Mouse (Mus musculus) stomach, postnatal 0 days (tissue): ENCODE measurements at regions not wholly inside any gene's neighbourhood (a gene's known extent, or its start where the extent isn't known, plus 50 kb on each side); places are given as distances from the start of the nearest gene placed in this dataset.
A peak's percentile ranks its signal among the peaks of the same experiment; 100 is the strongest.

Source experiments
- ATAC-seq: fragments of 200-750 bp; cut with Nextera tagmentation; 2 replicates; pipeline ENCODE4 v1.8.0; 2017; ENCODE audit not compliant: low FRiP score, low TSS enrichment
- DNase-seq: peaks from one replicate; pipeline ENCODE4 v3.0.0-alpha.2; 2016; ENCODE audit warnings: low spot score
- H3K27ac ChIP-seq: fragments of 300-500 bp; sonication (generic); replicated peaks from 2 replicates; pipeline ENCODE4 v1.5.1; 2014; ENCODE audit warnings: mild to moderate bottlenecking, control low read depth
- H3K27me3 ChIP-seq: fragments of 300-500 bp; sonication (generic); 2 replicates; pipeline ENCODE4 v1.6.1; 2014; ENCODE audit warnings: low read length; ENCODE audit not compliant: control insufficient read depth, insufficient read depth
- H3K36me3 ChIP-seq: fragments of 300-500 bp; sonication (generic); 2 replicates; pipeline ENCODE4 v1.6.1; 2014; ENCODE audit warnings: low read length, mixed read lengths; ENCODE audit not compliant: control insufficient read depth, insufficient read depth
- H3K4me1 ChIP-seq: fragments of 300-500 bp; sonication (generic); replicated peaks from 2 replicates; pipeline ENCODE4 v1.6.1; 2014; ENCODE audit warnings: antibody characterized with exemption; ENCODE audit not compliant: control insufficient read depth, insufficient read depth
- H3K4me2 ChIP-seq: fragments of 300-500 bp; sonication (generic); replicated peaks from 2 replicates; pipeline ENCODE4 v1.6.1; 2014; ENCODE audit warnings: low read depth, mild to moderate bottlenecking, control low read depth, moderate library complexity
- H3K4me3 ChIP-seq: fragments of 300-500 bp; sonication (generic); 2 replicates; pipeline ENCODE4 v1.5.1; 2014; ENCODE audit warnings: low read depth, low read length, control low read depth
- H3K9ac ChIP-seq: fragments of 300-500 bp; sonication (generic); 2 replicates; pipeline ENCODE4 v1.6.1; 2014; ENCODE audit warnings: mild to moderate bottlenecking, low read length, control low read depth, mixed read lengths
- H3K9me3 ChIP-seq: fragments of 300-500 bp; sonication (generic); 2 replicates; pipeline ENCODE4 v1.6.1; 2016; ENCODE audit warnings: low read length; ENCODE audit not compliant: control insufficient read depth
- CTCF ChIP-seq: IDR thresholded peaks from 2 replicates; pipeline ENCODE4 v1.5.1; 2016; ENCODE audit warnings: antibody characterized with exemption, low read depth, mild to moderate bottlenecking, moderate library complexity
- EP300 ChIP-seq: optimal IDR thresholded peaks from 2 replicates; pipeline ENCODE3; 2016; ENCODE audit warnings: antibody characterized with exemption
- WGBS: fragments of 180-500 bp; shearing (Covaris S2); extraction: QIAGEN DNeasy Blood & Tissue Kit; methylation state at CpG from one replicate; pipeline ENCODE4 v1.1.7; 2014; 5-methylcytosine and 5-hydroxymethylcytosine counted together

DNA sequence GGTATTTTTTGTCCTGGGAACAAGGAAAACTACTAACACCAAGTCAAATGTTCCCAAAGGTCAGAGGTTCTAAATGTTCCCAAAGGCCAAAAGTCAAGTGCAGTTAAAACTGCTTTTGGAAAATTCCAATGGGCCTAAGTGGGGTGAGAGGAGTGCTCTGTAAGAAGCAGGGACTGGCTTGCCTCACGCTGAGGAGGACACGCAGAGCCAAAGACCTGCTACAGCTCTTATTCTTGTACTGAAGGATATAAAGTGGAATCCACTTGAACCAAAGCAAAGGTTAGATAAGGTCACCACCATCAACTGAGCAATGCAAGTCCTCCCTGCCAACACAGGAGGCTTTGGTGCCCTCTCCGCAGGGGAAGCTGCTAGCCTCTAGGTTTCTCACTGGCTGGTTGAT lies 260.3 kb upstream of the Prok2 start:
- Histone ChIP-seq H3K36me3 (no peaks in the 10 kb centered on the region), H3K27me3 (no peaks in the 10 kb centered on the region; the same call in 1 of the 2 replicates), H3K4me1 (peaks cover 5% of the 10 kb centered on the region), H3K4me2 (no peak overlapping the region), H3K27ac (no peak overlapping the region), H3K9ac (no peak overlapping the region), H3K9me3 (no peaks in the 10 kb centered on the region), H3K4me3 (no peak overlapping the region)
- 73% methylated on average over 3 of the region's 3 CpGs for WGBS
- TF ChIP-seq EP300 (no peak), CTCF (no peak)
- ATAC-seq (no peak), DNase-seq (no peak)

GRCm38 (mm10) chr6:99985322-99985721 lies 259.1 kb upstream of the Prok2 start:
- Histone ChIP-seq H3K9me3 (no peaks in the 10 kb centered on the region), H3K4me2 (no peak overlapping the region), H3K27me3 (no peaks in the 10 kb centered on the region; the same call in 1 of the 2 replicates), H3K9ac (no peak overlapping the region), H3K4me3 (no peak overlapping the region), H3K36me3 (no peaks in the 10 kb centered on the region), H3K4me1 (no peaks in the 10 kb centered on the region), H3K27ac (no peak overlapping the region)
- no peak for ATAC-seq
- no peak for DNase-seq
- TF ChIP-seq CTCF (no peak), EP300 (no peak)
- WGBS = 41% methylated on average over 5 of the region's 5 CpGs

GRCm38 (mm10) chr6:99984856-99985224 lies 258.6 kb upstream of the Prok2 start:
- H3K4me3 ChIP-seq = no peak overlapping the region
- TF ChIP-seq EP300 (no peak), CTCF (no peak)
- 26% methylated on average over 10 of the region's 10 CpGs for WGBS
- H3K27me3 ChIP-seq = no peaks in the 10 kb centered on the region; the same call in 1 of the 2 replicates
- DNase-seq = no peak
- peak overlapping the region; percentile 37 for H3K4me2 ChIP-seq
- no peaks in the 10 kb centered on the region for H3K9me3 ChIP-seq
- H3K9ac ChIP-seq = no peak overlapping the region; the same call in 1 of the 2 replicates
- H3K36me3 ChIP-seq = no peaks in the 10 kb centered on the region
- no peak for ATAC-seq
- H3K27ac ChIP-seq = no peak overlapping the region
- H3K4me1 ChIP-seq = no peaks in the 10 kb centered on the region

- no peak for DNase-seq
- Histone ChIP-seq H3K9me3 (no peaks in the 10 kb centered on the region), H3K4me1 (no peaks in the 10 kb centered on the region), H3K36me3 (no peaks in the 10 kb centered on the region), H3K9ac (no peak overlapping the region; the same call in 1 of the 2 replicates), H3K4me2 (peak overlapping the region; percentile 37), H3K4me3 (no peak overlapping the region), H3K27me3 (no peaks in the 10 kb centered on the region; the same call in 1 of the 2 replicates), H3K27ac (no peak overlapping the region)
- no peak for ATAC-seq
- WGBS = 21% methylated on average over 7 of the region's 7 CpGs
- TF ChIP-seq EP300 (no peak), CTCF (no peak)
Measured at GRCm38 (mm10) chr6:99984057-99984855, 258.1 kb upstream of the Prok2 start.

DNA sequence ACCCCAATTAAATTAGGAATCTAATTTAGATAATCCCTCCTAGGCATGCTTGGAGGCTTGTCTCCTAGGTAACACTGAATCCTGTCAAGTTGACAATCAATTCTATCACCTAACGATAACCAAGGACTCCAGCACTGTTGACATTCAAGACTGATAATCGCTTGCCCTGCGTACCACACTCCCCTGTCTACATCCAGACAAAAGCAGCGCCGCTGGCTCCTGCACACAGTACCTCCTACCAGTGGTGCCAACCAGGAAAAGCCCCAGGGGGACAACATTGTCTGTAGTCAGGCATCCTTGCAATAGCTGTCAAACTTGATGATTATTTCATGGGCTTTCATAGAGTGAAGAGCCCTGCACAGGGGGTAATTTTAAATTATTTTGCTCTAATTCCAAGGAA lies 253.4 kb upstream of the Prok2 start:
- H3K9ac ChIP-seq = no peak overlapping the region
- no peaks in the 10 kb centered on the region for H3K4me1 ChIP-seq
- no peak overlapping the region for H3K27ac ChIP-seq
- TF ChIP-seq CTCF (no peak), EP300 (no peak)
- no peak overlapping the region for H3K4me2 ChIP-seq
- no peak overlapping the region for H3K4me3 ChIP-seq
- ATAC-seq = no peak
- no peak for DNase-seq
- H3K27me3 ChIP-seq = no peaks in the 10 kb centered on the region; the same call in 1 of the 2 replicates
- WGBS = 44% methylated on average over 5 of the region's 5 CpGs
- H3K36me3 ChIP-seq = no peaks in the 10 kb centered on the region
- no peaks in the 10 kb centered on the region for H3K9me3 ChIP-seq

GRCm38 (mm10) chr6:99978164-99978746 lies 252.1 kb upstream of the Prok2 start:
- H3K9me3 ChIP-seq = no peaks in the 10 kb centered on the region
- no peak for DNase-seq
- WGBS = 60% methylated on average over 6 of the region's 6 CpGs
- TF ChIP-seq CTCF (no peak), EP300 (no peak)
- 0 out of 2 replicates have a peak, but pooled peaks have one; percentile 24 for ATAC-seq
- H3K4me2 ChIP-seq = no peak overlapping the region
- no peak overlapping the region for H3K27ac ChIP-seq
- no peaks in the 10 kb centered on the region for H3K27me3 ChIP-seq
- no peak overlapping the region for H3K4me3 ChIP-seq
- no peak overlapping the region for H3K9ac ChIP-seq
- H3K36me3 ChIP-seq = no peaks in the 10 kb centered on the region
- no peaks in the 10 kb centered on the region for H3K4me1 ChIP-seq
